Mouse (Mus musculus): ENCODE results near the gene Lepr. TPM values are rescaled to one million over a fixed set of nuclear protein-coding genes. Genes with fewer than 3 reads are reported as not detected.

Lepr gene
- polyA plus RNA-seq, 2 experiments = 0.31 to 0.57 TPM

DNA sequence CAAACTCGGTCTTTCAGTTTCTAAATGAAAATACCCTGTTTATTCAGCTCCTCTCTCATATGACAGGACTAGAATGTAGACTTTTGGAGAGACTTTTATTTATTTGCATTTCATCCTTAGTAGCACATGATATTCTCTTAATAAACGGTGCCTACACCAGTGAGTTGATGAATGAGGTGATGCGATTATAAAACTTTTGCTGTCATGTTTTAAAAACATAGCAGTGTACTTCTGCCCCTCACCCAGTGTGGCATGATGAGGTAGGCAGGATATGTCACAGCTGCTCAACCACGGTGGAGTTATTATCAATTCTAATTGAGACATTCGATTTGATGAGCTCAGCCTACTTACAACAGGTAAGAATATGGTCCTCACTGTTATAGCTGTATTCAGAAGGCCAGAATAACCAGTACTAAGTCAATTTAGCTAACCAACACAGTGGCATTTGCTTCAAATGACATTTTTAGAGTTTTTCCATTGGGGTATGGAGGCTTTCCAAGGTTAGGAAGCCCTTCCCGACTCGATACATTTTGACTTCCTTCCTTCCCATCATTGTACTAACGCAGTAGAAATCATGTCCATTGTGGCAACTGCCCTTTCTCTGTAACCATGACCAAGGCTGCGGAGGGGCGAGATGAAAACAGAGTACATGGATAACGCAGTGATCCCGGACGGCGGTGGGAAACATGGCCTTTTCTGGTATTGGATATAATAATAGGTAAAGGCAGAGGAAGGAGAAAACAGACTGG lies 16.1 kb upstream of the Lepr start:
- Histone ChIP-seq H3K9me3 (ENCODE audit: control insufficient read depth, low read length) (no peaks in the 10 kb centered on the region), H3K27ac (no peak overlapping the region), H3K27me3 (ENCODE audit: control insufficient read depth, insufficient read depth, low read length) (no peaks in the 10 kb centered on the region), H3K4me3 (ENCODE audit: insufficient read depth in 1 of 2, low read depth in 2 of 2, low read length in 2 of 2) (no peak overlapping the region), H3K4me2 (ENCODE audit: low read depth) (no peak overlapping the region), H3K36me3 (replicated peaks; ENCODE audit: control insufficient read depth, insufficient read depth, low read depth) (no peaks in the 10 kb centered on the region), H3K9ac (replicated peaks) (no peak overlapping the region), H3K4me1 (replicated peaks; ENCODE audit: control insufficient read depth in 2 of 2, insufficient read depth in 2 of 2, low read length in 1 of 2) (no peaks in the 10 kb centered on the region)
- WGBS (ENCODE audit: insufficient replicate concordance) = 65% methylated on average over 14 of the region's 14 CpGs
- DNase-seq (ENCODE audit: low read depth in 3 of 3, low spot score in 3 of 3) = no peak
- TF ChIP-seq CTCF (IDR thresholded peaks at IDR 0.05; ENCODE audit: low read depth) (no peak), EP300 (IDR thresholded peaks at IDR 0.05; ENCODE audit: low read depth) (no peak)
- ATAC-seq (ENCODE audit: insufficient read depth) = no peak

DNA sequence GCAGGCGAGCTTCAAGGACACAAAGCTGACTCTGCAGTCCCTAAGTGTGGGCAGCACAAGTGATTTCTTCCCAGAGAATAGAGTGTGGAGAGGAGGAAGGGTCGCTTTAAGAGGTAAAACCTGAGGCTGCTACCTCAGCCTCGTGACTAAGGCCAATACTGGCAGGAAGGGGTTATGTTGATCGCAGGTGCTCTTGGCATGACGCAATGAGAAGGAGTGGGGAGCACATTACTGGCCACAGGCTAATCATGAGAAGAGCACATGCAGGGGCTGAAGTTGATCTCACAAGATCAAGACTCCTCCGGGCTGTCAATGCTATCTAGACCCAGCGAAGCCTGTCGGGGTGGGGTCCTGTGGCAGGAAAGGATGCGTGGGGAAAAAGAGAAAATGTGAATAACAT lies 11.9 kb upstream of the Lepr start:
- Histone ChIP-seq H3K4me3 (ENCODE audit: insufficient read depth in 1 of 2, low read depth in 2 of 2, low read length in 2 of 2) (no peak overlapping the region), H3K9me3 (ENCODE audit: control insufficient read depth, low read length) (no peaks in the 10 kb centered on the region), H3K9ac (replicated peaks) (no peak overlapping the region), H3K27ac (no peak overlapping the region), H3K4me2 (ENCODE audit: low read depth) (no peak overlapping the region), H3K4me1 (replicated peaks; ENCODE audit: control insufficient read depth in 2 of 2, insufficient read depth in 2 of 2, low read length in 1 of 2) (no peaks in the 10 kb centered on the region), H3K36me3 (replicated peaks; ENCODE audit: control insufficient read depth, insufficient read depth, low read depth) (no peaks in the 10 kb centered on the region), H3K27me3 (ENCODE audit: control insufficient read depth, insufficient read depth, low read length) (no peaks in the 10 kb centered on the region)
- no peak for DNase-seq (ENCODE audit: low read depth in 3 of 3, low spot score in 3 of 3)
- TF ChIP-seq EP300 (IDR thresholded peaks at IDR 0.05; ENCODE audit: low read depth) (no peak), CTCF (IDR thresholded peaks at IDR 0.05; ENCODE audit: low read depth) (no peak)
- ATAC-seq (ENCODE audit: insufficient read depth) = no peak
- WGBS (ENCODE audit: insufficient replicate concordance) = 58% methylated on average over 9 of the region's 9 CpGs

DNA sequence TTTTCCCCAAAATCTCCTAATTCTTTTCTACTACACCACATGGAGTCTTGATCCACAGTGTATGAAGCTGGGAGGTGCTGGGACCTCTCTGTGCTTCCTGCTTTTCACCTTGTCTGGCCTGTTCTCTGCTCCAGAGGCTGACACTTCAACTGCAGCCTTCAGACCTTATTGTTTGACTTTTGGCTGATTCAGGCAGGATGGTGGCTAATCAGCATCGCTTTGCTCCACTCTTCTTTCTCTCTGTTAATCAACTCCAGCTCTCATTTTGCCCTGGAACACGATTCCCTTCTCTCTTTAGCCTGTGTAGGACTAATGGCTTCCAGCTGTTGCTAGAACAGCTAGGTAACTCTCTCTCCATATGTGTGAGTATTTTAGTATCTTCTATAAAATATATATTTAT lies 10.0 kb upstream of the Lepr start:
- no peak overlapping the region for H3K27ac ChIP-seq
- no peak for DNase-seq (ENCODE audit: low read depth in 3 of 3, low spot score in 3 of 3)
- H3K36me3 ChIP-seq (replicated peaks; ENCODE audit: control insufficient read depth, insufficient read depth, low read depth) = no peaks in the 10 kb centered on the region
- no peak overlapping the region for H3K4me3 ChIP-seq (ENCODE audit: insufficient read depth in 1 of 2, low read depth in 2 of 2, low read length in 2 of 2)
- no peaks in the 10 kb centered on the region for H3K4me1 ChIP-seq (replicated peaks; ENCODE audit: control insufficient read depth in 2 of 2, insufficient read depth in 2 of 2, low read length in 1 of 2)
- TF ChIP-seq EP300 (IDR thresholded peaks at IDR 0.05; ENCODE audit: low read depth) = no peak
- no peak for TF ChIP-seq CTCF (IDR thresholded peaks at IDR 0.05; ENCODE audit: low read depth)
- H3K27me3 ChIP-seq (ENCODE audit: control insufficient read depth, insufficient read depth, low read length) = no peaks in the 10 kb centered on the region
- H3K9ac ChIP-seq (replicated peaks) = no peak overlapping the region
- H3K9me3 ChIP-seq (ENCODE audit: control insufficient read depth, low read length) = no peaks in the 10 kb centered on the region
- 47% methylated on average over 2 of the region's 2 CpGs for WGBS (ENCODE audit: insufficient replicate concordance)
- ATAC-seq (ENCODE audit: insufficient read depth) = no peak
- no peak overlapping the region for H3K4me2 ChIP-seq (ENCODE audit: low read depth)

GRCm38 (mm10) chr4:101707953-101708352 lies 9.3 kb upstream of the Lepr start:
- no peak overlapping the region for H3K4me3 ChIP-seq (ENCODE audit: insufficient read depth in 1 of 2, low read depth in 2 of 2, low read length in 2 of 2)
- H3K9me3 ChIP-seq (ENCODE audit: control insufficient read depth, low read length) = no peaks in the 10 kb centered on the region
- DNase-seq (ENCODE audit: low read depth in 3 of 3, low spot score in 3 of 3) = no peak
- no peak for ATAC-seq (ENCODE audit: insufficient read depth)
- no peaks in the 10 kb centered on the region for H3K4me1 ChIP-seq (replicated peaks; ENCODE audit: control insufficient read depth in 2 of 2, insufficient read depth in 2 of 2, low read length in 1 of 2)
- no peak for TF ChIP-seq EP300 (IDR thresholded peaks at IDR 0.05; ENCODE audit: low read depth)
- no peak for TF ChIP-seq CTCF (IDR thresholded peaks at IDR 0.05; ENCODE audit: low read depth)
- H3K9ac ChIP-seq (replicated peaks) = no peak overlapping the region
- H3K4me2 ChIP-seq (ENCODE audit: low read depth) = no peak overlapping the region
- 58% methylated on average over 3 of the region's 3 CpGs for WGBS (ENCODE audit: insufficient replicate concordance)
- no peak overlapping the region for H3K27ac ChIP-seq
- H3K36me3 ChIP-seq (replicated peaks; ENCODE audit: control insufficient read depth, insufficient read depth, low read depth) = no peaks in the 10 kb centered on the region
- no peaks in the 10 kb centered on the region for H3K27me3 ChIP-seq (ENCODE audit: control insufficient read depth, insufficient read depth, low read length)

GRCm38 (mm10) chr4:101710361-101710760 lies 6.8 kb upstream of the Lepr start:
- no peaks in the 10 kb centered on the region for H3K36me3 ChIP-seq (replicated peaks; ENCODE audit: control insufficient read depth, insufficient read depth, low read depth)
- 67% methylated on average over 4 of the region's 4 CpGs for WGBS (ENCODE audit: insufficient replicate concordance)
- H3K9ac ChIP-seq (replicated peaks) = no peak overlapping the region
- no peaks in the 10 kb centered on the region for H3K9me3 ChIP-seq (ENCODE audit: control insufficient read depth, low read length)
- H3K27me3 ChIP-seq (ENCODE audit: control insufficient read depth, insufficient read depth, low read length) = no peaks in the 10 kb centered on the region
- DNase-seq (ENCODE audit: low read depth in 3 of 3, low spot score in 3 of 3) (no peak), ATAC-seq (ENCODE audit: insufficient read depth) (no peak)
- H3K4me1 ChIP-seq (replicated peaks; ENCODE audit: control insufficient read depth in 2 of 2, insufficient read depth in 2 of 2, low read length in 1 of 2) = no peaks in the 10 kb centered on the region
- H3K27ac ChIP-seq = no peak overlapping the region
- no peak overlapping the region for H3K4me2 ChIP-seq (ENCODE audit: low read depth)
- no peak overlapping the region for H3K4me3 ChIP-seq (ENCODE audit: insufficient read depth in 1 of 2, low read depth in 2 of 2, low read length in 2 of 2)
- TF ChIP-seq EP300 (IDR thresholded peaks at IDR 0.05; ENCODE audit: low read depth) (no peak), CTCF (IDR thresholded peaks at IDR 0.05; ENCODE audit: low read depth) (no peak)
